Mouse (Mus musculus) megakaryocyte, embryonic 14.5 days (primary cell): Measurements from ENCODE around the gene Trio.

Experiments used
- FLI1 ChIP-seq: IDR thresholded peaks from 2 replicates; pipeline ENCODE4 v1.6.1; 2012; ENCODE audit warnings: low read length, inconsistent platforms, mixed read lengths
- GATA1 ChIP-seq: IDR thresholded peaks from 3 replicates; pipeline ENCODE4 v1.6.1; 2012; ENCODE audit warnings: mixed read lengths, low read length, inconsistent platforms, borderline replicate concordance

- TF ChIP-seq FLI1: no peak
- TF ChIP-seq GATA1: no peak
These were observed 337.5 kb downstream of the Trio start for GRCm38 (mm10) chr15:27688041-27688651.
